Mouse (Mus musculus): ENCODE measurements around the gene Rad51b. TPM values are rescaled to one million over a fixed set of nuclear protein-coding genes. Genes with fewer than 3 reads are reported as not detected.

The Rad51b gene
- polyA plus RNA-seq, 1 experiment from 2014 or later: 8.7 TPM

DNA sequence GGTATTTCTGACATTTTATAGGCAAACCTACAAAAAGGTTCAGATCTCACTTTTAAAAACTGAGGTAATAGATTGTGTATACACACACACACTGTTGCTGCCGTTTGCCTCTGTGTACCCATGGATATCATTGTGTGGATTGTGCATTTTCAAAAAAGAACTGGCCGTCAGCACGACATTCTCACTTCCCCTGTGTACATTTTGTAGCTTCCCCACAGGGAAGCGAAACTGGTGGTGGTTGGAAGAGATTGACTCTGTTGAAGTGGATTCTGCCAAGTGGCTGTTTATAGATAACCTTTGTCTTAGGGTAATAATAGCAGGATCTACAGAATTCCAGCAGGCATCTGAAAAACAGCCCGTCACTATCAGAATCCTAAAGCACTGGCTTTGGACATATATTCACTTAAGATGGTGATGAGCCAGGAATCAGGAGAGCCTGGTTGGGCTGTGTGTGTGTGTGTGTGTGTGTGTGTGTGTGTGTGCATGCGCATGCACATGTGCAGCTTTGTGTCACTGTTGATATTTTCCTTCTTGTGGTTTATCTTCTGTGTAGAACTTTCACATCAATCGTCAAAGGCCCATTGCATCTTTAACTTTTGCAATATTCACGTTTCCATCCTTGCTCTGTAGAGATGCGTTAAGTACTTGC lies 336.5 kb downstream of the Rad51b start:
- 0 out of 2 replicates have a peak, but pooled peaks cover 4% of the 10 kb centered on the region for H3K4me1 ChIP-seq
- no peaks in the 10 kb centered on the region for H3K36me3 ChIP-seq
- no peaks in the 10 kb centered on the region for H3K27me3 ChIP-seq (replicated peaks)
- WGBS: 75% methylated on average over 9 of the region's 9 CpGs
- H3K9me3 ChIP-seq: no peaks in the 10 kb centered on the region
- H3K27ac ChIP-seq: no peak overlapping the region
- no peak overlapping the region for H3K9ac ChIP-seq
- H3K4me2 ChIP-seq: no peak overlapping the region
- ATAC-seq (ENCODE audit: insufficient read depth, low FRiP score, low read depth): no peak
- H3K4me3 ChIP-seq (replicated peaks): no peak overlapping the region

DNA sequence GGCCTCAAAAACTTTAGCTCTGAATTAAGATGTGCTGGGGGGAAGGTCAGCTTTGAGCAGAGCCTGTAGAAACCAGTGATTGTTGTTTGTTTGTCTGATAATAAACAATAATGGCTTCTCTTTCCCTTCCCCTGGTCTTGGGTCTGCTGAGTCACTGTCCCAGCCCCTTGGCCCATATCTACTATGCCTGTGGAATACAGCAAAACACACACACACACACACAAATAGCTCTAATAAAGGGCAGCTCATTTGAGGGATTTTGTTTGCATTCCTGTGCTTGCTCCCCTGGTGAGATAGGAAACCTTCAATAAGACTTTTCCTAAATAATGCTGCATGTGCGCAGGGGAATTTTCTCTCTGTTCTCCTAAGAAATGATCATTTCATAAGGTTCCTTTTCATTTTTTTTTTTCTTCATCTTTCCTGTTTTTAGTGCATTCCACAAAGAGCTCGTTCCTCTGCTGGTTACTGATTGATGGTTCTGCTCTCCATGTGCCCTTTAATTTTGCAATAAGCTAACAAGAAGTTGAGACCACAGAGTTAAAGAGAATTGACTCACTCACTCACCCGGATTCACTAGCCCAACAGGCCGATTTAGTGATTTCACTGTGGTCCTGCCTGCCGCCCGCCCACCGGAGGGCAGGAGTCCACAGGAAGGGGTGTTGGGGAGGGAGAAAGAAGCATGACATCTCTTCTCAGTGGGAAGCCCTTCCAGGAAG lies 344.6 kb downstream of the Rad51b start:
- H3K9me3 ChIP-seq: no peaks in the 10 kb centered on the region
- 37% methylated on average over 7 of the region's 7 CpGs for WGBS
- peak overlapping the region; percentile 46 for H3K27ac ChIP-seq
- ATAC-seq (ENCODE audit: insufficient read depth, low FRiP score, low read depth): no peak
- no peaks in the 10 kb centered on the region for H3K36me3 ChIP-seq
- H3K4me3 ChIP-seq (replicated peaks): no peak overlapping the region
- peaks cover 12% of the 10 kb centered on the region; the same call in 1 of the 2 replicates for H3K4me1 ChIP-seq
- H3K4me2 ChIP-seq: no peak overlapping the region
- no peak overlapping the region for H3K9ac ChIP-seq
- no peaks in the 10 kb centered on the region for H3K27me3 ChIP-seq (replicated peaks)

DNA sequence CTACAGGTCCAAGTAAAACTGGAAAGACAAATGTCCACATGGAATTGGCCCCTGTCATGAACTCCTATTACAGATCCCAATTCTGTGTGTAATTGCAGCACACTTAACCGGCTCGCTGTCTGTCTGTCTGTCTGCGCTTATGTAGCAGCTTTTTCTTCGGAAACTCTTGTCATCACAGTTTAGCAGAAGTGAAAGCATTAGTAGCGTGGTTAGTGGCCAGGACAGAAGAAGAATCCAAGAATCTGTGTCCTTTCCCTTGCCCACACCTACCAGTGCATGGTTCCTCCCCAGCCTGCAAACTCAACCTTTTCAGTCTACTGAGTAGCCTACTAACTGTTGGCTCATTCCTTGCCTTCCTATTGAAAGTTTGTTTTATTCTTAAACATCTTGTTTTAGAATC lies 345.6 kb downstream of the Rad51b start:
- H3K4me1 ChIP-seq: peaks cover 12% of the 10 kb centered on the region; the same call in 1 of the 2 replicates
- H3K4me3 ChIP-seq (replicated peaks): no peak overlapping the region
- ATAC-seq (ENCODE audit: insufficient read depth, low FRiP score, low read depth): no peak
- no peak overlapping the region for H3K9ac ChIP-seq
- no peaks in the 10 kb centered on the region for H3K36me3 ChIP-seq
- no peaks in the 10 kb centered on the region for H3K27me3 ChIP-seq (replicated peaks)
- 89% methylated on average over 5 of the region's 5 CpGs for WGBS
- no peak overlapping the region for H3K4me2 ChIP-seq
- no peaks in the 10 kb centered on the region for H3K9me3 ChIP-seq
- no peak overlapping the region for H3K27ac ChIP-seq

DNA sequence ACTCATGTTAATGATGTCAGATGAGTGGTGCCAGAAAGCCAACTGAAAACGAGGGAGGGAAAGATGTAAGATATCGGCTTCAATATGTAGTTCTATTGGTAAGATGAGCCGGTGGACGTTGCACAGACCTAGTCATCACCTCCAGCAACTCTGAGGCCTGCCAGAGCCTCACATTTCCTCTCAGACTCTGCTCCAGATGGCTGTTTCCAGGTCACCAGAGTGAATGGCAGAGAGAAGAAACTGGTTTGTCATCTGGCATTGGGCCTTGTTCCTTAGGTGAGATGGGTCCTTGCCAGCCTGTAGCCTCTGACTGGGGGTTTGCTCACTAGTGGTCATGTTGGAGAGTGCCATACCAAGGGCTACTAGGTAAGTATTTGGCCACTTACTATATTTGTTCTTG lies 348.6 kb downstream of the Rad51b start:
- Histone ChIP-seq H3K27ac (no peak overlapping the region), H3K9ac (no peak overlapping the region), H3K4me3 (replicated peaks) (no peak overlapping the region), H3K4me1 (peaks cover 12% of the 10 kb centered on the region; the same call in 1 of the 2 replicates), H3K4me2 (no peak overlapping the region), H3K36me3 (no peaks in the 10 kb centered on the region), H3K27me3 (replicated peaks) (no peaks in the 10 kb centered on the region), H3K9me3 (no peaks in the 10 kb centered on the region)
- WGBS: 65% methylated on average over 4 of the region's 4 CpGs
- ATAC-seq (ENCODE audit: insufficient read depth, low FRiP score, low read depth): no peak

DNA sequence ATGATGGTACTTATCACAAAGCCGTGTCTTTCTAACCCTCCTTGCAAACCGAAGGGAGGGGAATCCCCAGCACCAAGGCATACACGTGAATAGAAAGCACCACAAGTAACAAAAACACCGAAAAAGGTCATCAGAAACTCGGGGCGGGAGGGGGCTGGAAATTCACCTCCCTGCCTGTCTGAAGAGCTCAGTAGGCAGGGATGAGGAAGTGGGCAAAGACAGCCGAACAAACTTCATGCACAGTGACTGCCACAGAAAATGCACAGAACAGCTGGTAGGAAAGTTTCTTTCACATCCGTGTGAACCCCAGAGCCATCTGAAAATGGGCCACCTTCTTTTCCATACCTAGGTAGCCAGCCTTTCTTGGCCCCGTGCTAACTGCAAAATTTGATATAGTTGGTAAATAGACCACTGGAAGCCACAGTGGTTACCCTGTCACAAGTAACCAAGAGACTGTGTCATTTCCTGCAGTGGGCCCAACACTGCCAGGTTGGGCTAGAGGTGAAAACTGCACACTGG lies 349.6 kb downstream of the Rad51b start:
- H3K27ac ChIP-seq: no peak overlapping the region
- no peaks in the 10 kb centered on the region for H3K27me3 ChIP-seq (replicated peaks)
- 75% methylated on average over 9 of the region's 9 CpGs for WGBS
- H3K4me2 ChIP-seq: no peak overlapping the region
- 0 out of 2 replicates have a peak, but pooled peaks cover 5% of the 10 kb centered on the region for H3K4me1 ChIP-seq
- H3K4me3 ChIP-seq (replicated peaks): no peak overlapping the region
- H3K9ac ChIP-seq: no peak overlapping the region
- H3K9me3 ChIP-seq: no peaks in the 10 kb centered on the region
- H3K36me3 ChIP-seq: no peaks in the 10 kb centered on the region
- ATAC-seq (ENCODE audit: insufficient read depth, low FRiP score, low read depth): no peak

DNA sequence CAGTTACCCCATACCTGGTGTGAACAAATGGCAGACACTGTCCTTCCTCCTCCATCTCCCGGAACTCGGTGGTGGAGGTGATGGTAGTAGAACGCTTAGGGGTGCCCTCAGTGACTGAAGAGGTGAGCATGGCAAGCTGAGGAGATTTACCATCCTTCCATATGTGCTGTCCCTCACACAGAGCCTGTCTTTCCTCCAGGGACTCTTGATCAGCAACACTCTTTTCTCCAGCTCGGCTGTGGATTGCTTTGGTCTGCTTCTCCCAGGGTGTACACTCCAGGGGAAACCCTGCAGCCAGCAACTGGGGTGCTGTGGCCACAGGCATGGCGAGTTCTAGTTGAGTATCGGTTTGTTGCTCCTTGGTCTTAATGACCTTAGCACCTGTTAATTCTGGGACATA lies 350.3 kb downstream of the Rad51b start:
- no peak overlapping the region; the same call in 1 of the 2 replicates for H3K27ac ChIP-seq
- no peaks in the 10 kb centered on the region for H3K4me1 ChIP-seq
- no peaks in the 10 kb centered on the region for H3K9me3 ChIP-seq
- no peak for ATAC-seq (ENCODE audit: insufficient read depth, low FRiP score, low read depth)
- H3K4me2 ChIP-seq: no peak overlapping the region
- WGBS: 87% methylated on average over 6 of the region's 6 CpGs
- H3K4me3 ChIP-seq (replicated peaks): no peak overlapping the region
- H3K36me3 ChIP-seq: no peaks in the 10 kb centered on the region
- H3K9ac ChIP-seq: no peak overlapping the region
- no peaks in the 10 kb centered on the region for H3K27me3 ChIP-seq (replicated peaks)

DNA sequence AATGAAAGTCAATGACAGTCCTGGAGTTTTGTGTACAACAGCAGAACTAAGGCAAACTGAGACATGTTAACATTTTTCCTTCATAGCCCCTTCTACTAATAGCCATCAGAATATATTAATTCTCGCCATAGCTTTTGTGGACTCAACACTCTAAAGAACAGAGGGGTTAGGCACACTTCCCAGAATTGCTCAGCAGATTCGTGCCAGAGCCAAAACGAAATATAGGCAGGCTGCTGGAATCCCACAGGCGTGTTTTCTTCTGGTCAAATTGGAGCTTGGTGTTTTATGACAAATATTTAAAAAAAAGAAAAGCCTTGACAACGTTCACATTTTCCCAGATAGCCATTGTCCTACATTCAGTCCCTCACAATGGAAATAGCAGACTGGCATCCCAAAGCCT lies 350.9 kb downstream of the Rad51b start:
- WGBS: 59% methylated on average over 5 of the region's 5 CpGs
- Histone ChIP-seq H3K9me3 (no peaks in the 10 kb centered on the region), H3K27ac (peak overlapping the region; percentile 49; the same call in 1 of the 2 replicates)

DNA sequence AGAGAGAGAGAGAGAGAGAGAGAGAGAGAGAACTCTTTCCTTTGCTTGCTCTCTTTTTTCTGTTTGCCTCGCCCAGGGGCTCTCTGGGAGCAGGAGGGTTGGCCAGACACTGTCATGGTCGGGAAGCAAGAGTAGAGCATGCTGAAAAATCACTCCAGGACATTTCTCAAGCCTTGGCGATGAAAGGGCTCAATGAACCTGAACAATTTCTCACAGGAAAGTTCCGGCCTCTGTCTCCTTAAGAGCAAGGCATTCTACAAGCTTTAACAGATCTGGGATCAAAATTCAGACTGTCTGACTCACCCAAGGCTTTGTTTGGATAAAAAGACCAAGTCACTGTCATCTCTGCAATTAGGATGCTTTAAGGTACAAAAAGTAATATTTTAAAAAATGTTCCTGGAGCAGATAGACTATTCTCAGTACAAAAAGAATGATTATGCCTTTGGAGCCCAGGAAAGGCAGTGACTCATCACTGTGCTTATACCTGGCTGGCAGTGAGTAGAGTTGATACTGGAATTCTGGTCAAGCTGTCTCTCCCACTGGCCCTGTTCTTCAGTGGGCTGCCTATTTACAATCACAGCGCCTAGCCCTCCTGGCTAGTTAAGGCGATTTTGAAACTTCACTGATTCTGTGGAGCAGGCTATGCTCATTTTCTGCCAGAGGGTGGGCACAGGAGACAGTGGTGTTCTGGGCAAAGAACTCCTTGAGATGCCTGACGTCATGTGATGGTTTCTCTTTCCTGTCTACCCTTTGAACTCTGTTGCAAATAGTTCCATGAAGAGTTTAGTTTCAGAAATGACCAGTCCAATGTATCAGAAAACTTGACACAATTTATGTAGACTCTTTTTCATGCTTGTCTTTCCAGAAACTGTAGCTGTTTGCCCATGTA lies 352.0 kb downstream of the Rad51b start:
- H3K4me1 ChIP-seq: 0 out of 2 replicates have a peak, but pooled peaks cover 2% of the 10 kb centered on the region
- no peak for ATAC-seq (ENCODE audit: insufficient read depth, low FRiP score, low read depth)
- H3K9ac ChIP-seq: no peak overlapping the region
- no peaks in the 10 kb centered on the region for H3K36me3 ChIP-seq
- no peak overlapping the region for H3K4me3 ChIP-seq (replicated peaks)
- peak overlapping the region; percentile 49 for H3K27ac ChIP-seq
- WGBS: 57% methylated on average over 7 of the region's 7 CpGs
- no peak overlapping the region for H3K4me2 ChIP-seq
- no peaks in the 10 kb centered on the region for H3K27me3 ChIP-seq (replicated peaks)
- H3K9me3 ChIP-seq: no peaks in the 10 kb centered on the region

More for the DNA sequence above, 350.9 kb downstream of the Rad51b start:
- no peak for ATAC-seq (ENCODE audit: insufficient read depth, low FRiP score, low read depth)
- Histone ChIP-seq H3K4me3 (replicated peaks) (no peak overlapping the region), H3K9ac (no peak overlapping the region), H3K4me2 (no peak overlapping the region), H3K4me1 (no peaks in the 10 kb centered on the region), H3K36me3 (no peaks in the 10 kb centered on the region), H3K27me3 (replicated peaks) (no peaks in the 10 kb centered on the region)

DNA sequence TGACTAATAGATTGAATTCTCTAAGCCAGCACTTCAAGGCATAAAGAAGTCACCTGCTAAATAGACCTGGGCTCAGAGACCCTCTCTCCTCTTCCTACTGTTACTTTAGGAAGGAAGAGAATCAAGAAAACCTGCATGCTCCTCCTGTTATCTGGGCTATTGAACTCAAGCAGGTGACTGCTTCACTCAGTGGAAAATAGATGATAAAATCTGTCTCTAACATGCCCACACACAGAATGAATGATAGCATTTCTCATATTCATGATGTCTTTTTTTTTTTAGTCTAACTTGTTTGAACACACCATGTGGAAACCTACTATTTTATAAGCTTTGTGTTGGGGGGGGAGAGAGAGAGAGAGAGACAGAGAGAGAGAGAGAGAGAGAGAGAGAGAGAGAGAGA lies 352.7 kb downstream of the Rad51b start:
- H3K4me3 ChIP-seq (replicated peaks): no peak overlapping the region
- no peaks in the 10 kb centered on the region for H3K27me3 ChIP-seq (replicated peaks)
- no peak overlapping the region for H3K4me2 ChIP-seq
- no peak for ATAC-seq (ENCODE audit: insufficient read depth, low FRiP score, low read depth)
- H3K4me1 ChIP-seq: 0 out of 2 replicates have a peak, but pooled peaks cover 4% of the 10 kb centered on the region
- H3K9me3 ChIP-seq: no peaks in the 10 kb centered on the region
- no peaks in the 10 kb centered on the region for H3K36me3 ChIP-seq
- H3K27ac ChIP-seq: peak overlapping the region; percentile 49; the same call in 1 of the 2 replicates
- H3K9ac ChIP-seq: no peak overlapping the region

DNA sequence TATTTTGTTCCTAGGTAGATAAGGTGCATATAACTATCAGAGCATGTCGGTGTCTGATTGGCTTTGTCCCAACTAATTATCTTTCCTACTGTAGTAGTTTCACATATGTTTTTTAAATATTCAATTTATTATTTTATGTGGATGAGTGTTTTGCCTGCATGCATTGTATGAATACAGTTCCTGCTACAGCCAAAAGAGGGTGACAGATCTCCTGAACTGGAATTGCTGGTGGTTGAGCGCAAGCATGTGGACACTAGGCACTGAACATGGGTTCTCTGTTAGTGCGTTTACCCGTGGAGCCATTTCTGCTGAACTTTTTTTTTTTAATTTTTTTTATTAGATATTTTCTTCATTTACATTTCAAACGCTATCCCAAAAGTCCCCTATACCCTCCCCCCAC lies 358.1 kb downstream of the Rad51b start:
- H3K4me3 ChIP-seq (replicated peaks): no peak overlapping the region
- no peak for ATAC-seq (ENCODE audit: insufficient read depth, low FRiP score, low read depth)
- no peak overlapping the region for H3K4me2 ChIP-seq
- no peaks in the 10 kb centered on the region for H3K9me3 ChIP-seq
- H3K27ac ChIP-seq: no peak overlapping the region
- no peak overlapping the region for H3K9ac ChIP-seq
- 0 out of 2 replicates have a peak, but pooled peaks cover 4% of the 10 kb centered on the region for H3K4me1 ChIP-seq
- no peaks in the 10 kb centered on the region for H3K36me3 ChIP-seq
- 92% methylated on average over 5 of the region's 5 CpGs for WGBS
- H3K27me3 ChIP-seq (replicated peaks): no peaks in the 10 kb centered on the region

DNA sequence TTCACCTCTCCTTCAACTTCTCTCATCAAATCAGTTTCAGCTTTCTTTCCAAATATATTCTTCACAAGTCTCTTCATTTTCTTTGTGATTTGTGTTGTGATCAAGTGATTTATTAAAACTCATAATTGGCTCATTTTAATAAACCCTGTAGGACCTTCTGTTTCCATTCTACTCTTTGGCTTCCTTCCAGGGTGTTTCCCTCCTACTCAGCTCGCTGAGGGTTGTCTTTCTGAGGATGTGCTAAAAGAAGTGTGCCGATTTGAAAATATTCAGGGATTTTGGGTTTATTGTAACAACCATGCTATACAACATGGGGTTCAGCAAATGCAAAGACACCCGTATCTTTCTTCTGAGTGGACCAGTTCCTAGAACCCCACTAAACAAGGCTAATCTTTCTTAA lies 361.8 kb downstream of the Rad51b start:
- WGBS: 62% methylated on average over 3 of the region's 3 CpGs
- H3K4me1 ChIP-seq: peaks cover 14% of the 10 kb centered on the region

More for the DNA sequence above, 361.8 kb downstream of the Rad51b start:
- Histone ChIP-seq H3K4me3 (replicated peaks) (no peak overlapping the region), H3K27ac (no peak overlapping the region), H3K4me2 (no peak overlapping the region), H3K27me3 (replicated peaks) (no peaks in the 10 kb centered on the region), H3K9ac (no peak overlapping the region), H3K36me3 (no peaks in the 10 kb centered on the region), H3K9me3 (no peaks in the 10 kb centered on the region)
- ATAC-seq (ENCODE audit: insufficient read depth, low FRiP score, low read depth): no peak

Data from stomach, embryonic 15.5 days (tissue).